Mouse (Mus musculus) bone marrow, adult 2 months (tissue): ENCODE measurements around the gene Cd274. TPM values are rescaled to one million over a fixed set of nuclear protein-coding genes. Genes with fewer than 3 reads are reported as not detected.

Experiments used
- H3K27ac ChIP-seq: fragments of 200-500 bp; 2 replicates; pipeline ENCODE4 v1.5.1; 2012; ENCODE audit warnings: low read depth, mild to moderate bottlenecking, control low read depth, inconsistent platforms, low read length; ENCODE audit not compliant: control insufficient read depth, poor library complexity, insufficient read depth
- H3K4me1 ChIP-seq: fragments of 200-500 bp; 2 replicates; pipeline ENCODE4 v1.6.1; 2011; ENCODE audit warnings: low read length; ENCODE audit not compliant: control insufficient read depth, insufficient read depth
- H3K4me3 ChIP-seq: fragments of 200-500 bp; replicated peaks from 2 replicates; pipeline ENCODE3; 2011; ENCODE audit warnings: mild to moderate bottlenecking, low read depth, low read length, control low read depth; ENCODE audit not compliant: control insufficient read depth
- CTCF ChIP-seq: fragments of 200-500 bp; IDR thresholded peaks from 2 replicates; pipeline ENCODE4 v1.5.1; 2011; ENCODE audit warnings: low read length, control low read depth; ENCODE audit not compliant: control insufficient read depth, insufficient read depth
- POLR2A ChIP-seq: fragments of 200-500 bp; IDR thresholded peaks from 2 replicates; pipeline ENCODE4 v1.6.1; 2011; ENCODE audit warnings: low read depth, mild to moderate bottlenecking, control low read depth, low read length, borderline replicate concordance; ENCODE audit not compliant: control insufficient read depth
- WGBS: fragments of 180-500 bp; shearing (Covaris S2); methylation state at CpG from one replicate; pipeline ENCODE4 v1.1.7; 2018; 5-methylcytosine and 5-hydroxymethylcytosine counted together
- polyA plus RNA-seq: library from polyadenylated mRNA; stranded (reverse); fragments of >200 nt; gene quantifications from 2 replicates; pipeline ENCODE4 v1.2.4, GENCODE M21; 2011; ENCODE audit warnings: low replicate concordance; ENCODE audit not compliant: missing spikeins, insufficient read depth, insufficient read length

Gene Cd274
- polyA plus RNA-seq, 1 experiment = 2.9 TPM

DNA sequence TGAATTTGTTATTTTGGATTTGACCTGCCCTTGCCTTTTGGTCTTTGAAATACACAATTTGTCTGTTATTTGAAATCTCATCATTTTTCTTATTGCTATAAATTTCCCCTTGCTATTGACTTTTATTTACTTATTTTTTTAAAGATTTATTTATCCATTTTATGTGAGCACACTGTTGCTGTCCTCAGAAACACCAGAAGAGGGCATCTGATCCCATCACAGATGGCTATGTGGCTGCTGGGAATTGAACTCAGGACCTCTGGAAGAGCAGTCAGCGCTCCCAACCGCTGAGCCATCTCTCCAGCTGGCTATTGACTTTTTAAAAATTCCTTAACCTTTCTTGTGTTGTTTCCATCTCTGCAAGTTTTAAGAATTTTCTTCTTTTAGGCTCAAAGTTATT, 30.6 kb upstream of the Cd274 start:
- Histone ChIP-seq H3K4me3 (no peak overlapping the region), H3K4me1 (no peaks in the 10 kb centered on the region), H3K27ac (no peak overlapping the region)
- WGBS = 81% methylated on average over 2 of the region's 2 CpGs
- no peak for TF ChIP-seq POLR2A

DNA sequence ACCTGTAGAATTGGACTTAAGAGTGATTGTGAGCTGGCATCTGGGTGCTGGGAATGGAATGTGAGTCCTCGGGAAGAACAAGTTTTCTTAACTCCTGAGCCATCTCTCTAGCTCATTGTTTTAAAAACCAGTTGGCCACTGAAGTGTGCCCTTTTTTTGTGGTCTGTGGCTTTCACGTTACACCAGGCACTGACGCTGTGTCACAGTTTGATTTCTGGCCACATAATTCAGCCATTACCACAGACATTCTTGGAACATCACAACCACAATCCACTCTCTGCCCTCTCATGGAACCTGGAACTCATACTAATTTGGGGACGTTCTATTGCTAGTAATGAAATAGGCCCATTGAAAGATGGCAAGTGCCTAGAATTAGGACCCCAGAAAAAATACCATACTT, 26.2 kb upstream of the Cd274 start:
- Histone ChIP-seq H3K4me1 (no peaks in the 10 kb centered on the region), H3K4me3 (no peak overlapping the region), H3K27ac (no peak overlapping the region)
- no peak for TF ChIP-seq POLR2A
- no peak for TF ChIP-seq CTCF
- WGBS = 21% methylated on average over 4 of the region's 4 CpGs

DNA sequence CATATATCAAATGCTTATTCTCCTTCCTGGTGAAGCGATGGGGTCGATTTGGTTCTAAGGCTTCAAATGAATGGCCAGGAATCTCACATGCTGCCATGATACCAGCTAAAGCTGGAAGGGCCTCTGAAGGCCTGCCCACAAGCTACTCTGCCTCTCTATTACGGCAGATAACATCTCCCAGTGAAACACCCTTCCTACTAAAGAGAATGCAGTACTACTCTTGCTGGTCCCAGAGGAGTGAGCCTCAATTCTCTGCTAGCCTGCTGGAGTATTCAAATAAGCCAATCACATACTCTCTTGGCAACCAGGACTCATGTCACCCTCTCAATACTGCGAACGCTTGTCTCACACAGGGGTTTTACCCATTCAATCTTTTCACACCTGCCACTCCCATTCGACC, 25.0 kb upstream of the Cd274 start:
- WGBS = 80% methylated on average over 6 of the region's 6 CpGs
- TF ChIP-seq POLR2A (no peak), CTCF (no peak)
- no peak overlapping the region for H3K27ac ChIP-seq
- no peaks in the 10 kb centered on the region for H3K4me1 ChIP-seq
- no peak overlapping the region for H3K4me3 ChIP-seq

DNA sequence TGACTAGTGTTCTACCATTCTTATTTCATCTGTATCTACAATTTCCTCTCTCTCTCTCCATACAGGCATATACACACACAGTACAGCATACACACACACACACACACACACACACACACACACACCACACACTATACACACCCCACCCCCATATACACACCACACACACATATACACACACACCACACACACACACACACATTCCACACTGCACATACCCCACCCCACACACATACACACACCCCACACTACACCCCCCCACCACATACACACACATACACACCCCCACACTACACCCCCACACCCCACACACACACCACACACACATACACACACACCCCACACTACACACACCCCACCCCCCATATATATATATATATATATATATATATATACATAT, 22.4 kb upstream of the Cd274 start:
- H3K4me3 ChIP-seq = no peak overlapping the region
- H3K4me1 ChIP-seq = no peaks in the 10 kb centered on the region
- H3K27ac ChIP-seq = no peak overlapping the region
- TF ChIP-seq CTCF (no peak), POLR2A (no peak)

DNA sequence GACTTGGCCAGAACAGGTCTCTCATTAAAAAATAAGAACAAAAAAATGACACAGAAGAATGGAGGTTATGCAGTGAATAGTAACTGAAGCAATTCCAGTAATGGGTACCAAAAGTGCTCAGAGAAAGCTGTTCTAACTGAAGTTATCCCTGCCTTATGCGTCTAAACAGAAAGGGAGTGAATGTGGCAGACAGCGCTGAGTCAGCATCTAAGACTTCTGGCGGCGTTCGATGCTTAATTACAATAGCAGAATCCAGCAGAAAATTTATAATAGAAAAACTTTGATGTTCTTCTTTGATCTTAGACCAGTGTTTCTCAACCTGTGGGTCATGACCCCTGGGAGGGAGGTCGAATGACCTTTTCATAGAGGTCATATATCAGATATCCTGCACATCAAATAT, 21.6 kb upstream of the Cd274 start:
- TF ChIP-seq POLR2A = no peak
- TF ChIP-seq CTCF = no peak
- no peak overlapping the region for H3K27ac ChIP-seq
- WGBS = 84% methylated on average over 6 of the region's 6 CpGs
- no peak overlapping the region for H3K4me3 ChIP-seq
- H3K4me1 ChIP-seq = no peaks in the 10 kb centered on the region

- no peaks in the 10 kb centered on the region for H3K4me1 ChIP-seq
- TF ChIP-seq CTCF (no peak), POLR2A (no peak)
- WGBS = 78% methylated on average over 5 of the region's 5 CpGs
- H3K4me3 ChIP-seq = no peak overlapping the region
- no peak overlapping the region for H3K27ac ChIP-seq
These were observed 16.3 kb upstream of the Cd274 start for GRCm38 (mm10) chr19:29350991-29351390.

DNA sequence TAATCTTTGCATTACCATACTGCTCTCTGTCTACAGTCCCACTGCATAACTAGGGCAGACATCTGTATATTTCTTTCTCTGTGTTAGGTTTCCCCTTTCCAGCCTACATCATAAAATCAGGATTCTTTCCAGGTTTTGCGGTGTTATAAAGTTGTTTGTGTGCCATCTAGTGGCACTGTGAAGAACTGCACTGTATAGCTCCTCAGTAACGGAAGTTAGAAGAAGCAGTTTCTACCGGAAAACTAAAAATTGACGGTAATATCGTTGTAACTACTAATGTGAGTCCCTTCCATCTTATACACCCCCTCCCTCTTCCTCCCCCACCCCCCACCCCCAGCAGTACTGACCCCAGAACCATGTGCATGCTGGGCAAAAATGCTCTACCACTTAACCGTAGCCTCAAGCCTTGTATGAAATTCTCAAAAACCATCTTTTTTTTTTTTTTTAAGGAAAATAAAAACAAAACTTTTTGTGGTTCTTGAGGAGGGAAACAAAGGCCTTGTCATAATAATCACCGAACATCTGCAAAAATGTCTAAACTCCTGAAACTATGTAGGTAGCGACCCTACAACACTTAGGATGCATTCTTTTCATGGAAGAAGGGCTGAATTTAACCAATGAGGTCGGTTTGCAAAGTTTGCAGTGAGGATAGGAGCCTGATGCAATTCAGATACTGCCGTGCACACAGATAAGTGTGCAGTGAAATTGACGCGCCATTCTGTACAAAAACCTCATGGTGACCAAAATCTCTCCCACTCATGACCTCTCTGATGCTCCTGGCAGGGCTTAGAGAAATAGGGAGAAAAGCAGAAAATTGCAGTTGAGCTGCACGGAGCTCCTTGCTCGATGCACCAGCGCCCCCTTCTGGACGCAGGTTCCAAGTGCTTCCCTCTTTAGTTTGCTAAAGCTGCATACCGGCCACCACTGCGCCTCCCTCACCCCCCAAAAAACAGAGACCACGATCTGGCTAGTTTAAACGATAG, 12.1 kb upstream of the Cd274 start:
- 3% methylated on average over 20 of the region's 20 CpGs for WGBS
- H3K27ac ChIP-seq = no peak overlapping the region

GRCm38 (mm10) chr19:29356281-29356680, 11.0 kb upstream of the Cd274 start:
- no peak overlapping the region for H3K4me3 ChIP-seq
- WGBS = 88% methylated on average over 11 of the region's 11 CpGs
- no peak for TF ChIP-seq POLR2A
- H3K4me1 ChIP-seq = no peaks in the 10 kb centered on the region; the same call in 1 of the 2 replicates
- no peak overlapping the region for H3K27ac ChIP-seq

More for the DNA sequence above, 12.1 kb upstream of the Cd274 start:
- Histone ChIP-seq H3K4me3 (peak overlapping the region; percentile 51), H3K4me1 (no peaks in the 10 kb centered on the region)
- no peak for TF ChIP-seq POLR2A
- peak; percentile 98 for TF ChIP-seq CTCF
